Mouse (Mus musculus): ENCODE measurements around the gene Dnm3. TPM values are rescaled to one million over a fixed set of nuclear protein-coding genes. Genes with fewer than 3 reads are reported as not detected.

Gene Dnm3
- total RNA-seq, 1 experiment from 2014 or later: 1.5 TPM

- ATAC-seq (replicated peaks; ENCODE audit: insufficient number of reproducible peaks, low FRiP score, low TSS enrichment, poor library complexity, severe bottlenecking): no peak
These were observed 195.9 kb downstream of the Dnm3 start for GRCm38 (mm10) chr1:162281981-162282381.

- ATAC-seq (replicated peaks; ENCODE audit: insufficient number of reproducible peaks, low FRiP score, low TSS enrichment, poor library complexity, severe bottlenecking): no peak
These were observed 197.8 kb downstream of the Dnm3 start for GRCm38 (mm10) chr1:162280052-162280451.

- no peak for ATAC-seq (replicated peaks; ENCODE audit: insufficient number of reproducible peaks, low FRiP score, low TSS enrichment, poor library complexity, severe bottlenecking)
These were observed 201.8 kb downstream of the Dnm3 start for GRCm38 (mm10) chr1:162276011-162276410.

GRCm38 (mm10) chr1:162274674-162275248, 203.1 kb downstream of the Dnm3 start:
- ATAC-seq (replicated peaks; ENCODE audit: insufficient number of reproducible peaks, low FRiP score, low TSS enrichment, poor library complexity, severe bottlenecking): no peak

- no peak for ATAC-seq (replicated peaks; ENCODE audit: insufficient number of reproducible peaks, low FRiP score, low TSS enrichment, poor library complexity, severe bottlenecking)
These were observed 220.8 kb downstream of the Dnm3 start for GRCm38 (mm10) chr1:162256912-162257607.

GRCm38 (mm10) chr1:162254944-162255343, 222.9 kb downstream of the Dnm3 start:
- no peak for ATAC-seq (replicated peaks; ENCODE audit: insufficient number of reproducible peaks, low FRiP score, low TSS enrichment, poor library complexity, severe bottlenecking)

GRCm38 (mm10) chr1:162253971-162254641, 223.7 kb downstream of the Dnm3 start:
- ATAC-seq (replicated peaks; ENCODE audit: insufficient number of reproducible peaks, low FRiP score, low TSS enrichment, poor library complexity, severe bottlenecking): no peak

- ATAC-seq (replicated peaks; ENCODE audit: insufficient number of reproducible peaks, low FRiP score, low TSS enrichment, poor library complexity, severe bottlenecking): no peak
These were observed 225.0 kb downstream of the Dnm3 start for GRCm38 (mm10) chr1:162252869-162253268.

GRCm38 (mm10) chr1:162247216-162247615, 230.6 kb downstream of the Dnm3 start:
- ATAC-seq (replicated peaks; ENCODE audit: insufficient number of reproducible peaks, low FRiP score, low TSS enrichment, poor library complexity, severe bottlenecking): no peak

- no peak for ATAC-seq (replicated peaks; ENCODE audit: insufficient number of reproducible peaks, low FRiP score, low TSS enrichment, poor library complexity, severe bottlenecking)
These were observed 234.2 kb downstream of the Dnm3 start for GRCm38 (mm10) chr1:162243651-162243990.

GRCm38 (mm10) chr1:162242980-162243650, 234.7 kb downstream of the Dnm3 start:
- ATAC-seq (replicated peaks; ENCODE audit: insufficient number of reproducible peaks, low FRiP score, low TSS enrichment, poor library complexity, severe bottlenecking): no peak

- ATAC-seq (replicated peaks; ENCODE audit: insufficient number of reproducible peaks, low FRiP score, low TSS enrichment, poor library complexity, severe bottlenecking): no peak
These were observed 237.1 kb downstream of the Dnm3 start for GRCm38 (mm10) chr1:162240720-162241119.

GRCm38 (mm10) chr1:162238646-162239045, 239.2 kb downstream of the Dnm3 start:
- ATAC-seq (replicated peaks; ENCODE audit: insufficient number of reproducible peaks, low FRiP score, low TSS enrichment, poor library complexity, severe bottlenecking): no peak

- no peak for ATAC-seq (replicated peaks; ENCODE audit: insufficient number of reproducible peaks, low FRiP score, low TSS enrichment, poor library complexity, severe bottlenecking)
These were observed 241.1 kb downstream of the Dnm3 start for GRCm38 (mm10) chr1:162236624-162237159.

GRCm38 (mm10) chr1:162225621-162226147, 252.2 kb downstream of the Dnm3 start:
- ATAC-seq (replicated peaks; ENCODE audit: insufficient number of reproducible peaks, low FRiP score, low TSS enrichment, poor library complexity, severe bottlenecking): no peak

- no peak for ATAC-seq (replicated peaks; ENCODE audit: insufficient number of reproducible peaks, low FRiP score, low TSS enrichment, poor library complexity, severe bottlenecking)
These were observed 252.8 kb downstream of the Dnm3 start for GRCm38 (mm10) chr1:162224817-162225605.

- ATAC-seq (replicated peaks; ENCODE audit: insufficient number of reproducible peaks, low FRiP score, low TSS enrichment, poor library complexity, severe bottlenecking): no peak
These were observed 253.8 kb downstream of the Dnm3 start for GRCm38 (mm10) chr1:162224061-162224460.

- no peak for ATAC-seq (replicated peaks; ENCODE audit: insufficient number of reproducible peaks, low FRiP score, low TSS enrichment, poor library complexity, severe bottlenecking)
These were observed 254.4 kb downstream of the Dnm3 start for GRCm38 (mm10) chr1:162223258-162223940.
